Mouse (Mus musculus) heart, adult 8-10 months (tissue): Measurements from ENCODE around the gene Tor3a. TPM values are rescaled to one million over a fixed set of nuclear protein-coding genes. Genes with fewer than 3 reads are reported as not detected.
"Not testable (repeated sequence)": the region's sequence is repeated elsewhere in the genome, so short reads cannot be mapped to it uniquely, and the experiment has no call there.

Experiments used
- DNase-seq: peaks from one replicate; pipeline ENCODE4 v3.0.0; 2022; ENCODE audit warnings: low spot score
- total RNA-seq, 4 experiments: library from RNA; stranded (reverse); gene quantifications; 2 replicates each; pipeline ENCODE4 v1.2.4; 2022

Tor3a gene
- total RNA-seq, 4 experiments from 2014 or later: 8.1 to 11.2 (median 9.2) TPM

DNA sequence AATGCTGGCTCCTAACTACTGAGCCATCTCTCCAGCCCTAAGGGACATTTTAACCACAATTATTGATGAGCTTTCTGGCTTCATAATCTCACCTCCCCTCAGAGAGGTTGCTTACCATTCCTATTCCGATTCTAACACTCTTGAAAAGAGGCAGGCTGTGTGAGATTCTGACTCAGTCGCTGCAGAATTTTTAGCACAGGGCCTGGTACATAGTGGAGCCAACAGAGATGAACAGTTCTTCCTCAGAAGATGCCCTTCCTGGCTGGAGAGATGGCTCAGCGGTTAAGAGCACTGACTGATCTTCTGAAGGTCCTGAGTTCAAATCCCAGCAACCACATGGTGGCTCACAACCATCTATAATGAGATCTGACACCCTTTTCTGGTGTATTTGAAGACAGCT is 2.2 kb downstream of the Tor3a start:
- no peak for DNase-seq

DNA sequence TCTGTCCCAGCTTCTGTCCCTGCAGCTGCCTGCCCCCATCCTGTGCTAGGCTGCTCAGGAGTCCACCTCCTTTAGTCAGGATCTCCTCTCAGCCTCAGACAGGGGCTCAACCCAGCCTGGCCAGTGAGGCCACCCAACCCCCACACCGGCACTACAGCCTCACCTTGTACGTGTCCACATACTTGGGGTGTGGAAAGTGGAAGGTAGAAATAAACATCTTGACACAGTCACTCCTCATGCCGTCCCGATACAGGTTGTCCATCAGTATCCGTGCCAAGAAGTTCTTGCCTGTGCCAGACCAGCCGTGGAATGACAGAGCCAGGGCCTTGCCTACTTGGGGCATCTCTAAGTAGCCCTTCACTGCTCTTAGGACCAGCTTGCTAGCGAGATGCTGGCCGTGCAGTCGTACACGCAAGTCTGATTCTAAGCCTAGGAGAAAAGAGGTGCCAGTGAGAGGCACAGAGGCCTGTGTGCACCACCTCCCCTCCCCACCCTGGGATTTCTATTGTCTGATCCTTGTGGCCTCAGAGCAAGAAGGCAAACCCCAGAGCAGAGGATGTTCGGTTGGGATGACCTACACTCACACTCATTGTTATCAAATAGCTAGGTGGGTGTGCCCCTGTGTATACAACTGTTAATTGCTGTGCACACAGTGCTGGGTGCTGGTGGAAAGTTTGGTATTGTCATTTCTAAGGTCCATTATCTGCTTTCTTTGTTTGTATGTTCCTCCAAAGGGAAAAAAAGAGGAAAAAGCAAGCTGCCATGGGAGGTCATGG is 4.8 kb downstream of the Tor3a start:
- DNase-seq: no peak

DNA sequence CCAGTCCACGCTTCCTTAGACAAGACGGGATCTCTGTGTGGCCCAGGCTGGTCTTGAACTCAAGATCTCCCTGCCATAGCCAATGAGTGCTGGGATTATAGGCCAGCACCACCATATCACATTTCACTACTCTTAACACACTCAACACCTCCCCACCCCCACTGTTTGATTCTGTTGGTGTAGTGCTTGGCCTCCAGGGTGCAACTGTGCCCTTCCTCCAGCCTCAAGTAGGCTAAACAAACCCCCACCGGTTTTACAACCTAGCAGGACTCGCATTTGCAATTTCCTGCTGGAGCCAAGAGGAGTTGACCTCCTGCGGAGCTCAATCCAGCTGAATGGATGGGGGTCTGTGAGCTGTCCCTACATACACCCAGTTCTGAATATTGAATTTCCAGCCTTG is 5.6 kb downstream of the Tor3a start:
- no peak for DNase-seq

DNA sequence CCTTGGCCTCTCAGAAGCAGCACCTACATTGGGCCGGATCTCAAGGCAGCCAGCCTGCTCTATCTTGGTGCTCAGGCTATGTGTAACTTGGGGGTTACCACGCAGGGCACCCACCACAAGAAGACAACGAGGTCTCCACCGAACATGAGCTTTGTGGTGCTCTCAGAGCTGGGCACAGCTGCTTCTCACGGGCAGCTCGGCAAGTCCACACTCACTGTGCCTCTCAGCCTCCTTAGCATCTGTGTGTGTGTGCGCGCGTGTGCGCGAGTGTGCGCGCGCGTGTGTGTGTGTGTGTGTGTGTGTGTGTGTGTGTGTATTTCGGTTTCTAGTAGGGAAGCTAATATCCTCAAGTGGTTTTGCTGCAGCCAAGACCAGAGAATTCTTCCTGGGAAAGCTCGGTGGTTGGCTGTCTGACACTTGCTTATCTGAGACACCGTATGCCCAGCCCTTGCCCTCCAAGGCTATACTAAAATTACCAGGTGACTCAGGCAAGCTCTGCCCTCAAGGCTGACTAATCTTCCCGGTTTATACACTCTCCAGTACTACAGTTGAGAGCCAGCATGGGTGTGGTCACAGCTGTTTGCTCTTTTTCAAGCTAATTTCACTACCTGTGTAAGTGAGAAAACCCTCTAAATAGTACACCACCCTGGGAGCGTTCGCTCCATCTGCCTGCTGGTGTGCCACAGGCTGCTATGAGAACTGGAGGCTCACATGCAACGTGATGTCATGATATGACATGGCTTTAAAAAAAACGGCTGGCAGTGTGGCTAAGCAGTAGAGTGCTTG is 6.8 kb downstream of the Tor3a start:
- peak; percentile 34 for DNase-seq

DNA sequence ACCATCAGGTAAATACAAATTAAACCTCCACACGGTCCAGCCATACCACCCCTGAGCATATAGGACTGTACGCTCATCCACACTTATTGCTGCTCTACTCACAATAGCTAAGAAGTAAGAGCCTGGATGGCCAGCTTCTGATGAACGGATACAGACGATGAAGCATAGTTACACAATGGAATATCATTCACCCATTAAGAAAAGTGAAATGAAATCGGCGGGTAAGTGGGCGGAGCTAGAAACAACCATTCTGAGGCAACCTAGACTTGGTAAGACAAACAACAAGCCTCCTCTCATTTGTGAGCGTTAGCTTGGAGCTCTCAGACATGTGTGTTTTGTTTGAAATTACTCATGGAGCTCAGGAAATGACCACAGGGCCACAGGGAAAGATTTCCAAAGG is 8.4 kb downstream of the Tor3a start:
- no peak for DNase-seq

DNA sequence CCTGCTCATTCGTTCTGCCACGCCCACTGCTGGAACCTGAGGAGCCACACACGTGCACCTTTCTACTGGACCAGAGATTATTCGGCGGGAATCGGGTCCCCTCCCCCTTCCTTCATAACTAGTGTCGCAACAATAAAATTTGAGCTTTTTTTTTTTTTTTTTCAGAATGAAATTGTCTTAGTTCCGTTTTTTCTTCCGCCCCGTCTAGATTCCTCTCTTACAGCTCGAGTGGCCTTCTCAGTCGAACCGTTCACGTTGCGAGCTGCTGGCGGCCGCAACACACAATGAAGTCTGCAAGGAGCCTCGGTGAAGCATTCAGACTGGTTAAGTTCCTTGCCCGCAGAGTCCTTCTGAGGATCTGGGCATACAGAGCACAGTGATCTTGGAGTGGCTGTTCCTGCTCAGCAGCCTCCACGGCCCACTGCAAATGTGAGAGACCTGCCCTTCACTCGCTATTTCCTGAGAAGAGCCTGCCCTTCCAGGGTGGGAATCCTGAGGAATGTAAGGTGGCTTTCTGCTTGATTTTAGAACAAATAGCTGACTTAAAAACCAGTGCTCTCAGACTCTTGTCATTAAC is 13.4 kb downstream of the Tor3a start:
- DNase-seq: not testable (repeated sequence)

DNA sequence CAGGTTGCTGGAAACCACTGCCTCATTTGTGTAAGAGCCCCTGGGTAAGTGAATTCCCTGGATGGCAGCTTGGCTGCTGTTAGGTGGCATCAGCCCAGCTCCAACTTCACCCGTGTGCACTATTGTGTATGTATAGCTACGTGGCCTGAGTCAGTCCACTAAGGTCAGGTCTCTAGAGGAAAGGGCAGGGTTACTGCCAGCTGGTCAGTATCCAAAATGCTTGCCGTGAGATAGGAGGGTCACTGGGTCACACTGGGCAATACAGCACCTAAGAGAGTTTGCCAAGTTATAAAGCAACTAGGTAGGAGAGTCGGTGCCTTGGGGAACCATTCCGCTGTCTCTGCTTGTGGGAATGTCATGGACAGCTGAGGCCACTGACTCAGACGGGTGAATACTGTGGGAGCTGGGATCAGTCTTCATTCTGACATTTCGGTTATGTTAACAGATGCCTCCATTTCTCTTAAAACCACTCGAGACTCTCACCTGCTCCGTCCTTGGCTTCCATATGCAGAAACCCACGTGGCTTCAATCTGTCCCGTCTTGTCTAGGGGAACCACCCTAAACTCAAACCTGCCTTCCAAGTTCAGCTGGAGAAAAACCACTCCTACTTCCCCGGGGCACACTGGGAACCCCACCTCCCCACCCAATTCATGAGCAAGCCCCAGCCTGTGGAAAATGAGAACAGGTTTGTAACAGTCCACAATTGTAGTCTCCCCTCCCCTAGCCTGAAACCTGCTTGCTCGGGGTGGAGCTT is 14.1 kb downstream of the Tor3a start:
- peak; percentile 36 for DNase-seq

DNA sequence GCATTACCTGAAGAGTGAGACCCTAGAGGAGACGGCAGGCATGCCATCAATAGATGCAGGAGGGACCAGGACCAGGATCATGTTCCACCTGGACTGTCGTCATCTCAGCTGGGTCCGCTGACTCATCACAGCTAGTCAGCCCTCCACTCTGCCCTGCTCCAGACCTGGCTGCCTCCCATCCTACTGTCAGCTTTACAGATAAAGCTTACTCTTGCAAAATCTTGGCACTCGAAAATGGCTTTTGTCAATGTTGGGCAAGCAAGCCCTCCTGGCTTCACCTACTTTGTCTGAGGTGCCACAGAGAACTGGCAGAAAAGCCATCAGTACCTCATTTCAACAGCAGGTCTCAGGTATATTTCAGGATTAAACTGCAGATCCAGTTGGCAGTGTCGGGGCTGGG is 15.5 kb downstream of the Tor3a start:
- DNase-seq: peak; percentile 26

DNA sequence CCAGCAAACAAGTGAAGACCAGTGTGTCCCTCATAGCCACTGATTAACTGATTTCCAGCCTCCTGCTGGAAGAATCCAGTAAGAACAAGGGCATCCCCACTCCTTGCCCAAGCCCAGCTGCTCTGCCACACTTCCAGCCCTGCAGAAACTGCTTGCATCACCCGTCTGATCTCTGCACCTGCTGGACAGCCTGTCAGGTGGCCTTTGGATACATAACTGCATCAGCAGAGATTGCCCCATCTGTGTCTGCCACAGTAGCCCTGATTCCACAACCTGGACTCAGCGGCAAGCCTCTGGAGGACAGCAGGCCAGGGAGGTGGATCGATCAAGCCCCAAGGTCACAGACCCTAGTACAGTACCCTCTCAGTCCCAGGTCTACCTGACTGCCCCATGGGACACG is 16.6 kb downstream of the Tor3a start:
- no peak for DNase-seq

DNA sequence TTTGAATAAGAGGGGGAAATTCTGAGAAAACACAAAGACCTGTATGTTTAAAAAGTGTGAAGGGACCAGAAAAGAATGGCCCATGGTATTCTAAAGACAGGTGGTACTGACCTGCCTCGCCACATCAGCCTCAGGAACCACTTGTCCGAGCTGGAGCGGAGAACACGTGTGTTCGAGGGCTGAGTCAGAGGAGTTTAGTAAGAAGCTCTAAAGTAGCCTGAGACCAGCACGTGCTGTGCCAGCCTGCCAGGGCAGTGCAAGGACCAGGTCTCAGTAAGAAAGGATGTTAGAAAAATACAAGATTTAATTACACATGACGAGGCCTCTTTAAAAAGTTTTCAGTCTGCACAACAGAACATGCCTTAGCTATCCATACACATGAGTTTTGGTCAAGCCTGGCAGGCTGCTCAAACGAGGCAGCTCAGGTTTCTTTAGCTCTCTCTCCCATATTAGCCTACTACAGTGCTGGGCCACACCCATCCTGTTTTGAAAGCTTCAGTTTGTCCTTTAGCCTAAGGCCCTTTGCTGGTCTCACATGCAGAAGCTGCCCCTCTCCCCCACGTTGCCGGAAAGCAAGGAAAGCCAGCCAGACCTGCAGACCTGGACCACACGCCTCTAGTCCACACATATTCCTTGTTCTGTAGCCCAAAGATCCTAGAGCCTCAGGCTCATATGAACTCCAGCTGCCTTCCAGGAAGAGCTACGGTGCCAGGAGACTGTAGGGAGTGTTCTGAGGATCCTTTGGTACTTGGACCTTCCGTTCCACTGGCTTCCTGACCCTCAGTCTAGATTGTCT is 19.2 kb downstream of the Tor3a start:
- DNase-seq: no peak

DNA sequence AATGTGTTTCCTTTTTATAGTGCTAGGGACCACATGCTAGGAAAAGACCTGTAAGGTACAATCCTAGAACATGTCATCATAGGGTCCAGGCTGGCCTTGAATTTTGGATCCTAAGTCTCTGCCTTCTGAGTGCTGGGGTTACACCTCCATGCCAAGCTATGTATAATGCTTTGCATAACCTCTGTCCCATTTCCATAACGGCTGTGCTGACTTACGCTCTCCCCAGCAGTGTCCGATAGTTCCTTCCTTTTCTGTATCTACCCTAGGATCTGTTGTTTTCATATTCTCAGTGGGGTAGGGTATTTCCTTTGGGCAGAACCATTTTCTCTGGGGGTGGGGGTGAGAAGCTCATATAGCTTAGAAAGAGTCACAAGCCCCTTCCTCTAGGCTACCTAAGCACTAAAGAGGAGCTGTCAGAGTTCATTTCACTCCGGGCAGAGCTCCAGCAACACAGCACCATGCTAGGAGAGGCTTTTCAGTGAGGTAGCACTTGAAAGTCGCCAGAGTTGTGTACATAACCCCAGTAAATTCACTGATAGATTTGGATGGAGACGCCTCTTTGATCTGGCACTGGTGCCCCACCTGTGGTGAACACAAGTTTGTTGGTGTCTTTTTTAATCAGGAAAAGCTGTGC is 21.9 kb downstream of the Tor3a start:
- DNase-seq: no peak

DNA sequence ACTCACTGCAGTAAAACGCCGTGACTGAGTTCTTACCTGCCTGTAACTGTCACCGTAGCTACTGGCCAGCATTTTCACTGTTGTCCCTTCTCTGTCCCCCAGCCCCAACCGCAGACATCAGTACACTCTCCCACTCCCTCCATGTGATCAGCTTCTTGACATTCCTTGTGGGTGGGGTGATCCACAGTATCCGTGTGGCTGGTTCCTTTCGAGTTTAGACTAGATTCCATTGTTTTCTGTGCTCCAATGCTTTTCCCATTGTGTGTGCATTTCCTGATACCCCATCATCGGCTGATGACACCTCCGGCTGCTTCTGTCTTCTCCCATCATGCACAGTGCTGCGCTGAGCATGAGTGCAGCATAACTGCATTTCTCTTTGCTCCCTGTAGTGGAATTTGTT is 23.5 kb downstream of the Tor3a start:
- DNase-seq: no peak

DNA sequence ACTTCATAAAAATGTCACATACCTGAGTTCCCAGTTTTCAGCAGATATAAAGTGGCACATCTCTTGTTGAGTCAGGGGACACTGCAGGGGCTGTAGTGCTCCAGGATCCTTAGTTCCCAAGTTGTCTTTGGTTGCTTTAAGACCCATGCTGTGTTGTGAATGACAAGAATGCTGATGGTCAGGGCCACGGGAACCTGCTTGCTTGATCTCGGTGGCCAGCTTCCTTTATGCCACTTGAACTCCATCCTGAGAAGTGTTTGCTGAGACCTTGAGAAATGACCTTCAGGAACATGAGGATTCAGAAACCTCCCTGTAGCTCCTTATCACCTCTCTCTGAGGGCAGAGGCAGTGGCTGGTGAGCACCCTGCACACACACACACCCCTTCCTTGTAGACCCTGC is 25.5 kb downstream of the Tor3a start:
- no peak for DNase-seq

DNA sequence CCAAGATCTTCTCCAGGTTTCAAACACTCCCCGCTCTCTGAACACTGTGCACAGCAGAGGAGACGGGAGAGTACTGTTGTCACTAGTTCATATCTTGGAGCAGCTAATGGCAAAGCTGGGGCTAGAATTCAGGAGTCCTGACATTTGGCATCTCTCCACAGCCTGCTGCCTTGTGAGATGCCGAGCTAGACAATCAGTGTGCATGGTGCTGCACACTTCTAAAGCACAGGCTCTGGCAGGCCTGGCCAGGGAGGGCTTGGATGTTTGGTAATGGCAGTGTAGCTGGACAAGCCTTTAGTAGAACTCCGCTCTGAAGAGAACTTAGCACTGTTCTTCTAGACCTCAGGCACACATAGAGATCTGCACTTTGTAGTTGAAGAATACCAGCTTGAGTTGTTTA is 28.2 kb downstream of the Tor3a start:
- DNase-seq: no peak

DNA sequence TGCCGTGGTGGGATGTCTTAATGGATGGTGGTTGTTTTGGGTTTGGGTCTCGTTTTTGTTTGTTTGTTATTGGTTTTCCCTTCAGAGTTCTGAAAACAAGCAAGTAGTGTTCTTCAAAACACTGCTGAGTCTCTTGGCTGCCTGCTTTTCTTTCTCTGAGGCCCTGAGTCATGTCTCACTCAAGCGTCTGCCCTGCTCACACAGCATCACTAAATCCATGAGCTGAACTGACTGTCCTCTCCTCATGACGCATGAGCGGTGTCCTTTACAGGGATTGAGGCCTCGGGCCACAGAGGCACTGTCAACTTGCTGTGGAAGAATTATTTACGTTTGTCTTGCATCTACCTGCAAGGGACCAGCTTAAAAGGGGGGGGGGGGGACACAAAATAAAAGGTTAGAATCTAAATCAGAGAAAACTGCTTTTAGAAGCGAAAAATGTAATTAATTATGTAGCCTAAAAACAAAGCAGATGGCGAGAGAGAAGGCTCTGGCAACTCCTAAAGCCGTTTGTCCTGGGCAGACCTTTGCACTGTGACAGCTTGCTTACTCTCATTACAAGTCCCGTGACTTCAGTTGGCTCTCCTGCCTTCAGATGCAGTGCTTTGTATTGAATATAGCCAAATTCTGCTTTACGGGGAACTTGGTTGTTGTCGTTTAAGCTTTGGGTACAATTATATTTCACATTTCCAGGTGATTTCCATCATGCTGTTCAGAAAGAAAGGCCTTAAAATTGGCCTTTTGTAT is 29.2 kb downstream of the Tor3a start:
- no peak for DNase-seq

DNA sequence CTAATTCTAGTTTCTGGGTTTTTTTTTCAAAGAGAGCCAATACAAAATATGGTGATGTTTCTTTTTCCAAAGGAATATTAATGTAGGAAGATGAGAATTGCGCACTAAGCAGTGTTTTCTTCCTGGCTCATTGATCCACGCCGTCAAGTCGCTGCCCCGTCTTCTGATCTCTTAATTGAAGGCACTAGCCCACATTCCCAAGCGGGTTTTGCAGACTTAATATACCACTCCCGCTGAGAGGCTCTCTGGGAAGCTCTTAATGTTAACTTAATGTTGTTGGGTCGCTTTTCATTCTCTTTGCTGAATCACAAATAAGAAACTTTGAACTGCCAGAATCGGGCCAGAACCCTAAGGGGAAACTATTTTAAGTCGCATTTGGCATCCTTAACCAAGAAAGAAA is 30.1 kb downstream of the Tor3a start:
- no peak for DNase-seq

DNA sequence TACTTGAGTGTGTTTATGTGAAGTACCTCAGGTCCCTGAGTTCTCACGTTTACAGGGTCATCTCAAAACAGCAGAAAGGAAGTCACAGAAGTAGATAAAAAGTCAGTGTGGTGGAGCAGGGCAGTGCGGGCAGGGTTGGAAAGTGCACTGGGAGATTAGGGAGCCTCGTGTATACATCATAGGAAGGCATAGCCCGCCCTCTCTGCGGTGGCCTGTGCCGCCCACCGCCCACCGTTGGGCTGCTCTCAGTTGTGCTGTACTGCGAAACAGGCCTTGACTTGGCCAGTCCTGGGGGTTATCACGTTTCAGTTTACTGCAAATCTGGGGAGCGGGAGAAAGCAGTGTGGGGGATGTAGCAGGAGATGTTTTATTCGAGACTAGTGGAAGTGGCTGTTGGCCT is 31.3 kb downstream of the Tor3a start:
- DNase-seq: no peak

DNA sequence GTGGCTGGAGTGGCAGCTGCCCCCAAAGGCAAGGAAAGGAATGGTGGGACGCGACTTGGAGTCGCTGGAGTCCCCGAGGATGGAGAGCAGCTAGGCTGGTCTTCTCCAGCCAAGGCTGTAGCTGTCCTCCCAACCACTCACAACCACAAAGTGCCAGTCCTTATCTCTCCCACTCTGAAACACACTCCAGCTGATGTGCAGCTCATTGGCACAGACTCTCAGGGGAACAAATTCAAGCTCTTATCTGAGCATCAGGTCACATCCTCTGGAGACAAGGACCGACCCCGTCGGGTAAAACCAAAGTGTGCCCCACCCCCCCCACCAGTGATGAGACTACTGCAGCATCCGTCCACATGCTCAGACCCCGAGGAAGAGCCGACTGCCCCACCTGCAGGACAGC is 32.3 kb downstream of the Tor3a start:
- no peak for DNase-seq

DNA sequence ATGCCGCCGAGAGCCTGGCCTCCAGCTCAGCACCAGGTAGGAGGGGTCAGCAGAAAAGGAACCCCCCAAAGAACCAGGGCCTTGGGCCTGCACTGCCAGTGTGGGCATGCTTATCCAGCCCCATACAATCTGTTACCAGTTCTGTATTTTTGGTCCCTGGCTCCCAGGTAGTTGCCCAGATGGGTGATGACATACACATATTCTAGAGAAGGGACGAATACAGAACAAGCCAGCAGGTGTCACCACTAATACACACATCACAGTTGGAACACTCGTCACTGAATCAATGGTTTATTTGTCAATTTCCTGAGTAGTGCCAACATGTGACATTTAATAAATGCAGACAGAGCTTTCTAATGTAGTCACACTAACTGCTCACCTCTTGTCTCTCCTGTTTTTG is 33.6 kb downstream of the Tor3a start:
- DNase-seq: no peak

DNA sequence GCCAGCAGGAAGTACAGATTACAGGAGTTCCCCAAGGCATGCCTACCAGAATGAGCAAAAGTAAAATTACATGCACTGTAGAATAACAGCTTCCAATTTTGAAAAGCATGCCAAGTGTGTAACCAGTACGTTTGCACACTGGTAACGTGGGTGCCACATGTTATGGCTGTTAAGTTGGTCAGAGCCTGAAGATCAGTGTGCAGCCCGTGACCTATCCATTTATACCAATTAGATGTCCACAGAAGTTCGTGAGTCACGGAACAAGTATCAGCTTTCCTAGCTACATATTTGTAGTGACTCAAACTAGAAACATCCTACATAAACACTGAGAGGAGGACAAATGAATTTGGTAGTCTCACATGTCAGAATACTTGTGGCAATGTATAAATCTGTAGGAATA is 34.7 kb downstream of the Tor3a start:
- DNase-seq: no peak
